Mouse (Mus musculus): Measurements from ENCODE around the gene Zfp169.
"Not testable (repeated sequence)": the region's sequence is repeated elsewhere in the genome, so short reads cannot be mapped to it uniquely, and the experiment has no call there.

DNA sequence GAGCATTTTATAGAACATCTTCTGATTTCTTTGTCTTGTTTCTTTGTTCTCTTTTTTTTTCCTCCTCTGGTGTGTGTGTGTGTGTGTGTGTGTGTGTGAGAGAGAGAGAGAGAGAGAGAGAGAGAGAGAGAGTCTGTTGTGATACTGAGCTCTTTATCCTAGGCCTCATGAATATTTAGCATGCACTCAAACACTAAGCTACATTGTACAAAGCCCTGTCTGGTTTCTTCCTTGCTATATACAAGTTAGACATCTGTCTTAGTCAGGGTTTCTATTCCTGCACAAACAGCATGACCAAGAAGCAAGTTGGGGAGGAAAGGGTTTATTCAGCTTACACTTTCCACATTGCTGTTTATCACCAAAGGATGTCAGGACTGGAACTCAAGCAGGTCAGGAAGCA, 5.9 kb upstream of the Zfp169 start:
- not testable (repeated sequence) for TF ChIP-seq CTCF, EP300 (IDR thresholded peaks at IDR 0.05)

Measured in lung, postnatal 0 days (tissue).